Mouse (Mus musculus) hindbrain, postnatal 0 days (tissue): Measurements from ENCODE around the gene Cpt1a. TPM values are rescaled to one million over a fixed set of nuclear protein-coding genes. Genes with fewer than 3 reads are reported as not detected.

ENCODE experiments used
- ATAC-seq: fragments of 200-750 bp; cut with Nextera tagmentation; 2 replicates; pipeline ENCODE4 v1.8.0; 2017; ENCODE audit warnings: mild to moderate bottlenecking, moderate TSS enrichment, moderate library complexity
- DNase-seq: peaks from one replicate; pipeline ENCODE4 v3.0.0-alpha.2; 2015; ENCODE audit warnings: low spot score
- H3K27ac ChIP-seq: fragments of 300-500 bp; sonication (generic); 2 replicates; pipeline ENCODE4 v1.5.1; 2014; ENCODE audit warnings: mild to moderate bottlenecking
- H3K27me3 ChIP-seq: fragments of 300-500 bp; sonication (generic); 2 replicates; pipeline ENCODE4 v1.6.1; 2014; ENCODE audit warnings: low read length, mixed read lengths; ENCODE audit not compliant: insufficient read depth
- H3K36me3 ChIP-seq: fragments of 300-500 bp; sonication (generic); 2 replicates; pipeline ENCODE4 v1.6.1; 2014; ENCODE audit warnings: low read length, mixed read lengths; ENCODE audit not compliant: insufficient read depth
- H3K4me1 ChIP-seq: fragments of 300-500 bp; sonication (generic); 2 replicates; pipeline ENCODE4 v1.6.1; 2014; ENCODE audit warnings: antibody characterized with exemption, low read length, mixed read lengths; ENCODE audit not compliant: insufficient read depth
- H3K4me2 ChIP-seq: fragments of 300-500 bp; sonication (generic); 2 replicates; pipeline ENCODE4 v1.6.1; 2014; ENCODE audit warnings: low read depth, mild to moderate bottlenecking, low read length, moderate library complexity, mixed read lengths
- H3K4me3 ChIP-seq: fragments of 300-500 bp; sonication (generic); 2 replicates; pipeline ENCODE4 v1.5.1; 2014; ENCODE audit warnings: low read length
- H3K9ac ChIP-seq: fragments of 300-500 bp; sonication (generic); replicated peaks from 2 replicates; pipeline ENCODE4 v1.6.1; 2014; ENCODE audit warnings: mild to moderate bottlenecking, low read length, moderate library complexity, mixed read lengths
- H3K9me3 ChIP-seq: fragments of 300-500 bp; sonication (generic); 2 replicates; pipeline ENCODE4 v1.6.1; 2016; ENCODE audit warnings: low read length, mixed read lengths
- CTCF ChIP-seq: IDR thresholded peaks from 2 replicates; pipeline ENCODE4 v1.5.1; 2016; ENCODE audit warnings: antibody characterized with exemption, control low read depth, low read depth
- WGBS: fragments of 180-500 bp; shearing (Covaris S2); extraction: QIAGEN DNeasy Blood & Tissue Kit; methylation state at CpG from one replicate; pipeline ENCODE4 v1.1.7; 2014; 5-methylcytosine and 5-hydroxymethylcytosine counted together
- polyA plus RNA-seq: library from polyadenylated mRNA; unstranded; fragments of >200 nt; fragmentation: Nextera tagmentation; extraction: Ambion mirVana; gene quantifications from 2 replicates; pipeline ENCODE4 v1.2.1, GENCODE M21; 2015
- total RNA-seq: library from RNA; depleted of rRNA; stranded (reverse); fragments of >200 nt; gene quantifications from 2 replicates; pipeline ENCODE4 v1.2.3, GENCODE M21; 2014

Gene Cpt1a
- total and polyA plus RNA-seq, 2 experiments from 2014 or later: 22.4 to 31.1 TPM

- no peak for TF ChIP-seq CTCF
- peaks cover 20% of the 10 kb centered on the region for H3K4me1 ChIP-seq
- ATAC-seq: peak; percentile 82
Measured at GRCm38 (mm10) chr19:3324931-3325711, 3.0 kb downstream of the Cpt1a start.

GRCm38 (mm10) chr19:3325771-3326478 lies 3.8 kb downstream of the Cpt1a start:
- H3K27ac ChIP-seq: peak overlapping the region; percentile 89
- H3K9me3 ChIP-seq: no peaks in the 10 kb centered on the region
- H3K9ac ChIP-seq: peak overlapping the region; percentile 47; the same call in 1 of the 2 replicates
- peak overlapping the region; percentile 55 for H3K4me3 ChIP-seq
- DNase-seq: peak; percentile 56
- TF ChIP-seq CTCF: no peak
- H3K4me1 ChIP-seq: peaks cover 20% of the 10 kb centered on the region
- H3K27me3 ChIP-seq: peaks cover 13% of the 10 kb centered on the region
- 28% methylated on average over 15 of the region's 15 CpGs for WGBS
- peak overlapping the region; percentile 85 for H3K4me2 ChIP-seq
- H3K36me3 ChIP-seq: no peaks in the 10 kb centered on the region
- no peak for ATAC-seq

More at GRCm38 (mm10) chr19:3324931-3325711, 3.0 kb downstream of the Cpt1a start:
- H3K27me3 ChIP-seq: peaks cover 13% of the 10 kb centered on the region
- H3K27ac ChIP-seq: peak overlapping the region; percentile 89
- H3K36me3 ChIP-seq: no peaks in the 10 kb centered on the region
- H3K4me2 ChIP-seq: peak overlapping the region; percentile 85
- WGBS: under 1% methylated on average over 59 of the region's 59 CpGs
- H3K9me3 ChIP-seq: no peaks in the 10 kb centered on the region
- peak overlapping the region; percentile 47 for H3K9ac ChIP-seq
- peak; percentile 91 for DNase-seq
- peak overlapping the region; percentile 55 for H3K4me3 ChIP-seq

DNA sequence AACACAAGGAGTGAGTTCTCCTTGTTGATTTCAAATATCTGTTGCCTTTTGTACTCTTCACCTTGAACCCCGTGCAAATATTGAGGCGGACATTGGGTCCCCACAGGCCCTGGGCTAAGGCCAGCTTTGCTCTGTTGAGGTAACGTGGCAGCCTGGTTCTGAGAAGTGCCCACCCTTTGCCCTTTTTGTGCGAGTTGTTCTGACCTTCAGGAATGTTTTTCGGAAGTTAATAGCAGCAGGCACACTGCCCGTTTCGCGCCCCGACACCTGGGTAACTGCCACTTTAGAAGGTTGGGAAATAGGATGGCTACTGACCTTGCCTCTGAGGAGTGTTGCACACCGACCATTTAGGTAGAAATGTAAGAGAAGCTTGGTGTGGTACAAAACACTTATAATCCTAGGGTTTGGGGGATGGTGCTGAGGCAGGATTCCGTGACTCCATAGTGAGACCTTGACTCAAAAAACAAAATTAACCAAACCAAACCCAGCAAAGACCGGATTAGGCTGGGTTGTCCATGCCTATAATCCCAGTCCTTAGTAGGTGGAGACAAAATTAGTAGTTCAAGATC lies 4.4 kb downstream of the Cpt1a start:
- Histone ChIP-seq H3K27ac (peak overlapping the region; percentile 89), H3K4me1 (peaks cover 20% of the 10 kb centered on the region), H3K4me3 (no peak overlapping the region), H3K9me3 (no peaks in the 10 kb centered on the region), H3K27me3 (peaks cover 12% of the 10 kb centered on the region), H3K9ac (peak overlapping the region; percentile 47; the same call in 1 of the 2 replicates), H3K36me3 (no peaks in the 10 kb centered on the region), H3K4me2 (peak overlapping the region; percentile 85)
- TF ChIP-seq CTCF: no peak
- no peak for ATAC-seq
- no peak for DNase-seq
- 77% methylated on average over 12 of the region's 12 CpGs for WGBS

GRCm38 (mm10) chr19:3333247-3333646 lies 11.1 kb downstream of the Cpt1a start:
- no peak for ATAC-seq
- no peak for TF ChIP-seq CTCF
- 57% methylated on average over 6 of the region's 6 CpGs for WGBS

GRCm38 (mm10) chr19:3333694-3334515 lies 11.8 kb downstream of the Cpt1a start:
- DNase-seq: peak; percentile 25
- Histone ChIP-seq H3K4me3 (no peak overlapping the region), H3K27ac (no peak overlapping the region), H3K27me3 (no peaks in the 10 kb centered on the region), H3K4me1 (peaks cover 5% of the 10 kb centered on the region; the same call in 1 of the 2 replicates), H3K36me3 (no peaks in the 10 kb centered on the region), H3K4me2 (no peak overlapping the region), H3K9ac (no peak overlapping the region), H3K9me3 (no peaks in the 10 kb centered on the region)
- 0 out of 2 replicates have a peak, but pooled peaks have one; percentile 38 for ATAC-seq
- WGBS: 29% methylated on average over 17 of the region's 17 CpGs
- no peak for TF ChIP-seq CTCF

More at GRCm38 (mm10) chr19:3333247-3333646, 11.1 kb downstream of the Cpt1a start:
- H3K4me2 ChIP-seq: no peak overlapping the region
- no peak for DNase-seq
- H3K9me3 ChIP-seq: no peaks in the 10 kb centered on the region
- no peak overlapping the region for H3K9ac ChIP-seq
- H3K4me1 ChIP-seq: peaks cover 5% of the 10 kb centered on the region; the same call in 1 of the 2 replicates
- H3K36me3 ChIP-seq: no peaks in the 10 kb centered on the region
- H3K4me3 ChIP-seq: no peak overlapping the region
- no peaks in the 10 kb centered on the region for H3K27me3 ChIP-seq
- no peak overlapping the region for H3K27ac ChIP-seq

DNA sequence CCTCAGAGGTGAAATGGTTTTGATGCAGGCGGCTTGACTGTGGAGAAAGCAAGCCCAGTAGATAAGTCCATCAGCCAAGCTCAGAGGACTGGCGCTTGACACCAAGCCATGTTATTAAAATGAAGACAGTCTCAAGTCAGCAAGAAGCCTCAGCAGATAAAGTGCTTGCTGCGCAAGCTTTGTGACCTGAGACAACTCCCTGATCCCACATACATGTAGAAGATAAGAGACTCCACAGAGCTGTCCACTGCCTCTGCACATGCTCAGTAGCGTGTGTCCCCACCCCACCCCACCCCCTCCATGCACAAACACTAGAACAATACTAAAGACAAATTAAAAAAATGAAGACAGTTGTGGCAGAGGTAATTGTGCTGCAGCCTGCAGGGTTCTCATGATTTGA lies 12.4 kb downstream of the Cpt1a start:
- Histone ChIP-seq H3K4me3 (no peak overlapping the region), H3K4me2 (no peak overlapping the region), H3K9me3 (no peaks in the 10 kb centered on the region), H3K9ac (no peak overlapping the region), H3K36me3 (no peaks in the 10 kb centered on the region), H3K27me3 (no peaks in the 10 kb centered on the region), H3K27ac (no peak overlapping the region), H3K4me1 (peaks cover 5% of the 10 kb centered on the region; the same call in 1 of the 2 replicates)
- no peak for TF ChIP-seq CTCF
- ATAC-seq: no peak
- WGBS: 63% methylated on average over 4 of the region's 4 CpGs
- DNase-seq: no peak
